Mouse (Mus musculus): Measurements from ENCODE around the gene Il17rd.

Il17rd gene

GRCm38 (mm10) chr14:27038783-27039182 lies at the start of gene Il17rd:
TSS of gene Il17rd (plus strand) at chr14:27038941.
- DNase-seq (ENCODE audit: low spot score) = peak; percentile 94

DNA sequence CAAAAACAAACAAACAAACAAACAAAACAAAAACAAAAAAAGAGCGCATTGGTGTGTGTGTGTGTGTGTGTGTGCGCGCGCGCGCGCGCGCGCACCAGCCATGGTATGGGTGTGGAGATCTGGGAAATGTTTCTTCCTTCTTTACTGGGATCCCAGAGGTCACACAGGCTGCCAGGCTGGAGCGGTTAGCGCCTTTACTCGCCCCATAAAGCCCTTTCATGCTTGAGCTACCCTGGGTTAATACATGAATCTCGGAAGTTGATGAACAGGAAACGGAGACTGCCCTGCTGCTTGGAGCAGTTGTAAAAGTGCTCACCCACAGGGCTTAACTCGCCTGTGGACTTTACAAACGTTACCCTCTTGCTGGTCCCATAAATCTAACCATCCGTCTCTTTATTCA lies 47.1 kb upstream of the Il17rd start:
- DNase-seq (ENCODE audit: low spot score) = no peak

- no peak for DNase-seq (ENCODE audit: low spot score)
These were observed 45.3 kb upstream of the Il17rd start for GRCm38 (mm10) chr14:26993427-26993826.

DNA sequence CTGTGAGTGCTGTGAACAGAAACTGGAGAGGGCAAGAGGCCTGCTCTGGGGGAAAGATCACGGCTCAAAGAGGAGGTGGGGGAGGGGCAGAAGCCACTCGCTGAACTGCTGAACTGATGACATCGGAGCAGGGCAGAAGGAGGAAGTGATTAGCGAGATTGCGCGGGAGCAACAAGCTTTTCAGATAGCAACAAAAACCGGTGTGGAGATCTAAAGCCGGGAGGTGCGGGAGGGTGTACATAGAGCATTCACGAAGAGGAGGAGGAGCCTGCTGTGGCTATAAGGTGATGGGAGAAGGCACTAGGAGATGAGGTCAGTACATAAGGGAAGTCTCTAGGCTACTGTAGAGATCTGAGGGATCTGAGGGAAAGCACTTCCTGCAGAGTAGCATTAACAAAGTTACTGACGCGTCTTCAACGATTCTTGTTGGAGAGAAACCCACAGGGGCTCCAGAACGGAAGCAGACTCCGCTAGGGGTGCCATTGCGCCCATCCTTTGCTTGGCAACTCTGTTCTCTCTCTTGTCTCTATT lies 44.5 kb upstream of the Il17rd start, which contains the start of gene Hesx1:
Gene Hesx1, plus strand, starts transcription at position 206 of the 531 bp plus-strand sequence.
- DNase-seq (ENCODE audit: low spot score) = peak; percentile 78

- DNase-seq (ENCODE audit: low spot score) = no peak
These were observed 42.5 kb upstream of the Il17rd start for GRCm38 (mm10) chr14:26996257-26996656.

GRCm38 (mm10) chr14:27000386-27000785 lies 38.4 kb upstream of the Il17rd start:
- DNase-seq (ENCODE audit: low spot score) = peak; percentile 10

DNA sequence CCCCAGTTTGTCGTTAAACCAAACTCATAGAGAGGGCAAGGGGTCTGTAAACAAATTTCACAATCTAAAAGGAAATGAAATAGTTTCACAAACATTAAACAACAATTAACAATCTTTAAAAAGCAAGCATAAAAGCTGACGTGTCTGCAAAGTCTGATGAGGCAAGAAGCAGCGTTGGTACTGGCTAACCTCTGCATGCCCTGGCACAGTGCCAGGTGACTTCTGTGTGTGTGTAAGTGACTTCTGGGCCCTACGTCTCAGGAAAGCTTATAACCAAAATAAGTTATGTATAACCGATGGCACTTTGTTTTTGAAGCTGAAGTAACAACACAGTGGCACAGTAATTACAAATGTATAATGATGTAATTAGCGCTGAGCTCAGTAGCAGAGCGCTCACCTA lies 33.8 kb upstream of the Il17rd start:
- no peak for DNase-seq (ENCODE audit: low spot score)

DNA sequence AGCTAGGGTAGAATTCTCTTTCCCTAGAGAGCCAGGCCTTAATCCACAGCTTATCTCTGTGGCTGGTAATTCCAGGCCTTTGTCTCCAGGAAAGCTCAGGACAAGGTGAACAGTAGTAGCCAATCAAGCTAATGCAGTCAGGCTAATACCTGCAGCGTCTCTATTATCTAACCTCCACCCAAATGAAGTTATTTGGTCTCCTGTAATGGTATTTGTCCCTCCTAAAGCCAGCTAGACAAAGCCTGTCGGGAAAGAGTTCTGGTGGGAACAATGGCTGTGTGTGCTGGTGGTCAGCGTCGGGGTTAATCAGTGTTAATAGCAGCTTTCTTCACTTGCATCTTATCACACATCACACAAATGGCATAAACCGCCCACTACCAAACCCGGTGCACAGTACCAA lies 32.8 kb upstream of the Il17rd start:
- no peak for DNase-seq (ENCODE audit: low spot score)

- DNase-seq (ENCODE audit: low spot score) = no peak
These were observed 27.2 kb upstream of the Il17rd start for GRCm38 (mm10) chr14:27011561-27011960.

- peak; percentile 37 for DNase-seq (ENCODE audit: low spot score)
These were observed 25.1 kb upstream of the Il17rd start for GRCm38 (mm10) chr14:27013658-27014057.

DNA sequence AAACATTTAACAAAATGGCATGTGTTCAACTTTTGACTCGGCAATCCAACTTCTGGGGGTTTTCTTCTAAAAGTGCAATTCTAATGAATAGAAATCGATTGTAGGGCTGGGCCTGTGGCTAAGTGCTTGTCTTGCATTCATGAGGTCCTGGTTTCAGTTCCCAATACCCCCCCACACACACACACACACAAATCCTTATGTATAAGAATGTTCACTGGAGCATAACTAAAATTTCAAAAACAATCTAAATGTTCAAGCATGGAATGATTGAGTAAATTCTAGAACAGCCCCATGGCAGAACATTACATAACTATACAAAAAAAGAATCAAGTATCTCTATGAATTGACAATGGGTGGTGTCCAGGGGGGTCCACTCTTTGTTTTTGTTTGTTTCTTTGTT lies 20.8 kb upstream of the Il17rd start:
- no peak for DNase-seq (ENCODE audit: low spot score)

DNA sequence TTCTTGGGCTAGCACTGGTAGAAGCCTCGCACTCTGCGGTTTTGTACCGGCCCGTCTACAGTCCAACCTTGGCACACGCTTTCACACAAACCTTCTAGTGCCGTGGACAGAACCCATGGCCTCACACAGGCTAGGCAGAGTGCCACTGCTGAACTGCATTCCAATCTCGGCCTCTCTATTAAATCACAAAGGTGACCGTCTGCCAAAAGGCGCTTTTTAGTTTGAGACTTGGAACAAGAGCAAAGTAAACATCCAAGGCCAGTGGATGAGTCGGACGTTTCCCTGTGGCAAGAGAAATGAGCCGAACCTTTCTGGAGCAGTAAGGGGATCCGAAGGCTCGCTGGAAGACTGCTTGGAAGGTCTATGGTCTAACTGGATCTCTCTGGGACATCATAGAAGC lies 18.9 kb upstream of the Il17rd start:
- no peak for DNase-seq (ENCODE audit: low spot score)

- DNase-seq (ENCODE audit: low spot score) = peak; percentile 40
These were observed 15.9 kb upstream of the Il17rd start for GRCm38 (mm10) chr14:27022876-27023275.

DNA sequence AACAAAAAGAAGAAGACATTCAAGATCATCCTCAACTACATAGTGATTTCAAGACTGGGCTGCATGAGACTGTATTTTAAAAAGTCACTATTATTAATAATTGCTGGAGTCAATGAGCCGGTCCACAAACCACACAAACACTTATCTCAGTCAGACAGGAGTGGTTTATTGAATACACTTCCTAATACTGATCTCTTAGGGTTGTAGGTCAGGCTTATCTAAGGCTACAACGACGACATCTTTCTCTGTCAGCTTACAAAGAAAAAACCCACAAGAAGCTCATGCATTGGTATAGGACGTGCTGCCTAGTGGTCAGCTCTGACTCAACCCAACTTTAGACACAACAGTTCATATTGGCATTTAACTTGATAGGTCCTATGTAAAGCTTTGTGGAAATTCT lies 14.1 kb upstream of the Il17rd start:
- DNase-seq (ENCODE audit: low spot score) = no peak

GRCm38 (mm10) chr14:27029771-27030173 lies 9.0 kb upstream of the Il17rd start:
- DNase-seq (ENCODE audit: low spot score) = peak; percentile 51

GRCm38 (mm10) chr14:27031142-27031541 lies 7.6 kb upstream of the Il17rd start:
- peak; percentile 68 for DNase-seq (ENCODE audit: low spot score)

- no peak for DNase-seq (ENCODE audit: low spot score)
These were observed 1.2 kb upstream of the Il17rd start for GRCm38 (mm10) chr14:27037513-27037912.

DNA sequence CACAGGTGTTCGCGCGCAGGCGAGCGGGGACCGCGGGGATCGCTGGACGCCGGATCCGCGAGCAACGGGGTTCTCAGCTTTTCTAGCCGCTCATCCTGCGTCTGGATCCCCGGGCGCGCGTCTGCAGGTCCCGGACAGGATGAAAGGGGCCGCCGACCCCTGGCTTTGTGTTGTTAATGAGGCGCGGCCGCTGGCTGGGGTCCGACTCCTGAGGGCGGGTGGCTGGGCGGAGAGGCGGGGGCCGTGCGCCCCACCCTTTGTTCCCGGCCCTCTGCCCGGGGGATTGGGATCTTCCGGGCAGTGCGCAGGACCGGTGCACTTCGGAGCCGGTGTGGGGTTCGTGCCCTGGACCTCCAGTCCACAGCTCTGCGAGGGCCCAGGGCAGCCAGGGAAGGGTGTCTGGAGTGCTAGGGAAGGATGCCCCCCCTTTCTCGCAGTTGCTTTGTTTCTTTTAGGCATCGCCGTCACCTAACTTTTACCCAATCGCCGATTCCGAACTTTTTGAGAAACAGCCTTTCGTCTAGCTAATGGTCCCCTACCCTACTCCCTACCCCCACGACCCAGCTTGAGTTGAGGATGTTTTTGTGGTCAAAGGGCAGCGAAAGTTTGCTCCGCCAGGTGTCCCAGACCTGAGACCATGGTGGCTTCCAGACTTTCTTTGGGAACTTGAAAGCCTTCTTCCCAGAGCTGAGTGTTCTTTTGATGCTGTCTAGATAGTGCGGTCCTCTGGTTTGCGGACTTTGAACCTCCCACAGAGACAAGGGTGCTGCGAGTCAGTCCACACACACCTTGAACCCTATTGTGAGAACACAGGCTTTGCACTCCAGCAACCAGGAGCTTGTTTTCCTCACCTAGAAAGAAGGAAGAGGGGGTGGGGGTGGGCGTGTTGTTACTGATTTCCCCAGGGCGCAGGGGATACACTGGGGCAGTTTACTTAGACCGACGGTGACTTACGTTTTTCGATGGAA lies 824 bp downstream of the Il17rd start:
- peak; percentile 65 for DNase-seq (ENCODE audit: low spot score)

DNA sequence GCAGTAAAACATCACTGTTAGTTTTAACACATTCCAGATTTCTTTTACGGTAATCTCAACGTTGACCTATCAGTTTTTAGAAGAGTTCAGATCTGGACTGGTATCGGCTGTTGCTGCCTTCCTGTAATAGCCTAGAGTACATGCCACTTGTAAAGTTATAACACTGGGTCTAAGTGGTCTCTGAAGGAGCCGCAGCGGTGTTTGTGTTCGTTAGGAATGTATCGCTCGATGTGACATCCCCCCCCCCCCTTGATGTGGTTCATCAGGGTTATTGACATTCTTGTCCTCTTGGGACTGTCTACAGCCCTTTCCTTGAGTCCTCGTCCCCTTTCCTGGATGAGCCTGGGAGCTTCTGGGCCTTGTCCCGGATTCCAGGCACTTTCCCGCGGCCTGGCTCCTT lies 1.7 kb downstream of the Il17rd start:
- DNase-seq (ENCODE audit: low spot score) = no peak

DNA sequence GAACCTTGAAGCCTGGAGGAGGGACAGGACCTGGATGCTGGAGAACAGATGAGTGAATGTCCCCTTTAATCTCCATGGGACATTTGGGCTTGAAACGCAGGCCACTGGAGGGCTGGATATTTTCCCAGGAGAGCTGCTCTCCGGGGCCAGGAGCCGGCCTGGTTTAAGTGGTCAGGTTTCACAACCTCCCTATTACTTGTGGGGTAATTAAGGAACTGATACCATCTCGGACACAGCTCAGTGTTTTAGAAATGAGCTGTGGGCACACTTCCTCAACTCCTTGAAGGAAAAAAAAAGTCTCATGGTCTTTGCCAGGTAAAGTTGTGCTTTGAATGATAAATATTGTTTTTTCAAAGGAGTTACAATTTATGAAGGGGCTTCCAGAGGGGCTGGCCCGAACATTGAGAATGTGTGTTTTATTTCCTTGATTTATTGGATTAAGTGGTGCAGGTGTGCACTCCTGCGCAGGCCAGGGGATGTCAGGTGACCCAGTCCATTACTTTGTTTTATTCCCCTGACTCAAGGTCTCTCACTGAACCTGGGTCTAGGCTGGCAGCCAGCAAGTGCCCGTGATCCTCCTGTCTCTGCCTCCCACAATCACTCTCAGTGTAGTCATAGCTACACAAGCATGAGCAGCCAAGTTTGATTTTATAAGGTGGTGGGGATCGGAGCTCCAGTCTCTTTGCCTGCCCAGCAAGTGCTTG lies 3.7 kb downstream of the Il17rd start:
- no peak for DNase-seq (ENCODE audit: low spot score)

DNA sequence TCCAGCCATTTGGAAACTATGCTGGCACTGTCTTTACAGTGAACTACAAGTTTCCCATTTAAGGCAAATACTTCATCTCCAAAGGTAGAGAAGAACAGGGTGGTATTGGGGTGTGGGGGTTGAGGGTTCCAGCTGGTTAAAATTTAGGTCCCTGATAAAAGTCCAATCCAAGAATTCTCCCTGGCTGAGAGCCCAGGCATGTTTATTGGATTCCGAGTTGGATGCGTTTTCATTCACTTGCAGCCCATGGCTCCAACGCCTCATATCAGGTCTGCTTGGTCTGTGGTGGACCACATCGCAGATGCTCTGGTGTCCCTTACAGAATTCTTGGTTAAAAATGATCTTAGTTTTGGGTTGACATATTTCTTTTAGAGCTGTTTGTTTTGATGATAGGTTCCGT lies 4.7 kb downstream of the Il17rd start:
- no peak for DNase-seq (ENCODE audit: low spot score)

DNA sequence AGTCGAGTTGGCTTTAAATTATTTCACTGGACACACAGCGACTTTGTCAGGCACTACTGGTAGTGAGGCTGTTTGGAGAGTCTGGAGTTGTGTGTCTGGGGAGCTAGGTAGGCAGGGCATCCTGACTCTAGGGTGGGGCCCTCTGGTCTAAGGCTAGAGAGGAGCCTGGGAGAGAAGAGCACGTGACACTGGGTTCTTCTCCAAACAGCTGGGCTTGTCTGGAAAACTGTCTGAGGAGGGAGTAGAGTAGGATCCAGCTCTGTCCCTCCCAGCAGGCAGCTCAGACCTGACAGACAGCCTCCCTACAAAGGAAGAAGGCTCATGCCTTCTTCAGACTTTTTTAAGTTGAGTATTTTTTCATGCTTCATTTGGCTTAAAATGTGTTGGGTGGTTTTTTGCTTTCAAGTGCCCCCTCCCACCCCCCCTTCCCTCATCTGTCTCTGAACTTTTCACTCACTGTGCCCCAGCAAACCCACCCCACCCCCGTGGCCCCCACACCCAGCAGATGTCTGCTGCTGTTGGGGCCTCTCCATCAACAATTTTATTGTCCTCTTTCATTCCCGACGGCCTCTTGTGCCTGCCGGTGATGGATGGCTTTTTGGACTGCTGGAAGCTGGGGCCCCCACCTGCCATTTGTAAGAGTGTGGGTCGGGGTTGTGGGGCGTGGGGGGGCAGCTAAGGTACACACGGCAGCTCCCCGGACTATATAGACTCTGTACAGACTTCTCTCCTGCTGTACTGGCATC lies 5.7 kb downstream of the Il17rd start:
- DNase-seq (ENCODE audit: low spot score) = peak; percentile 50
